Mouse (Mus musculus): ENCODE data around the gene Gm16513.
"Not testable (repeated sequence)": the region's sequence is repeated elsewhere in the genome, so short reads cannot be mapped to it uniquely, and the experiment has no call there.

Gene Gm16513

GRCm38 (mm10) chr5:95182324-95182723, at the start of gene Gm16513:
Gm16513 (plus strand) TSS chr5:95182624.
- H3K4me3 ChIP-seq (replicated peaks; ENCODE audit: low read length); H3K4me1 ChIP-seq (replicated peaks; ENCODE audit: low read depth, low read length); H3K27me3 ChIP-seq (ENCODE audit: insufficient read depth, low read length); H3K36me3 ChIP-seq (ENCODE audit: insufficient read depth, low read length); H3K9me3 ChIP-seq (ENCODE audit: low read length): not testable (repeated sequence)

All from E14TG2a.4 (cell line).